Mouse (Mus musculus) liver, adult 2 months (tissue): Measurements from ENCODE around the gene Dlg1. TPM values are rescaled to one million over a fixed set of nuclear protein-coding genes. Genes with fewer than 3 reads are reported as not detected.

Experiments used
- DNase-seq: peaks from one replicate; pipeline ENCODE4 v3.0.0-alpha.2; 2011; ENCODE audit warnings: low read depth, low spot score; ENCODE audit errors: extremely low read depth
- H3K27ac ChIP-seq: fragments of 200-500 bp; replicated peaks from 2 replicates; pipeline ENCODE4 v1.5.1; 2012; ENCODE audit warnings: low read depth, mild to moderate bottlenecking, control low read depth, inconsistent platforms, low read length; ENCODE audit not compliant: insufficient read depth
- H3K27me3 ChIP-seq: fragments of 200-500 bp; 2 replicates; pipeline ENCODE4 v1.6.1; 2012; ENCODE audit warnings: mild to moderate bottlenecking, moderate library complexity, low read length, inconsistent platforms; ENCODE audit not compliant: control insufficient read depth, insufficient read depth
- H3K36me3 ChIP-seq: fragments of 200-500 bp; 2 replicates; pipeline ENCODE4 v1.6.1; 2012; ENCODE audit warnings: low read length, inconsistent platforms; ENCODE audit not compliant: control insufficient read depth, insufficient read depth
- H3K4me1 ChIP-seq: fragments of 200-500 bp; 2 replicates; pipeline ENCODE4 v1.6.1; 2011; ENCODE audit warnings: low read length; ENCODE audit not compliant: control insufficient read depth, insufficient read depth
- H3K4me3 ChIP-seq: fragments of 200-500 bp; 2 replicates; pipeline ENCODE4 v1.5.1; 2011; ENCODE audit warnings: low read depth, mild to moderate bottlenecking, control low read depth, low read length, moderate library complexity; ENCODE audit not compliant: insufficient read depth
- H3K79me2 ChIP-seq: fragments of 200-500 bp; 2 replicates; pipeline ENCODE4 v1.6.1; 2012; ENCODE audit warnings: inconsistent platforms, mild to moderate bottlenecking, low read length, moderate library complexity; ENCODE audit not compliant: control insufficient read depth, insufficient read depth
- H3K9ac ChIP-seq: fragments of 200-500 bp; 2 replicates; pipeline ENCODE4 v1.6.1; 2012; ENCODE audit warnings: low read depth, mild to moderate bottlenecking, control low read depth, inconsistent platforms, low read length
- CTCF ChIP-seq: fragments of 200-500 bp; IDR thresholded peaks from 2 replicates; pipeline ENCODE4 v1.5.1; 2011; ENCODE audit warnings: low read depth, low read length, control low read depth
- POLR2A ChIP-seq: fragments of 200-500 bp; IDR thresholded peaks from 2 replicates; pipeline ENCODE4 v1.6.1; 2011; ENCODE audit warnings: low read length, control low read depth; ENCODE audit not compliant: insufficient read depth; ENCODE audit errors: extremely low read depth
- WGBS: fragments of 180-500 bp; shearing (Covaris S2); methylation state at CpG from one replicate; pipeline ENCODE4 v1.1.7; 2018; 5-methylcytosine and 5-hydroxymethylcytosine counted together
- polyA plus RNA-seq: library from polyadenylated mRNA; depleted of rRNA; stranded (reverse); fragments of >200 nt; gene quantifications from 2 replicates; pipeline ENCODE4 v1.2.3, GENCODE M21; 2012
- total RNA-seq: library from RNA; depleted of rRNA; stranded (reverse); fragments of >200 nt; gene quantifications from 2 replicates; pipeline ENCODE4 v1.2.3, GENCODE M21; 2014

Dlg1 gene
- total and polyA plus RNA-seq, 2 experiments = 10.8 to 42.7 TPM

DNA sequence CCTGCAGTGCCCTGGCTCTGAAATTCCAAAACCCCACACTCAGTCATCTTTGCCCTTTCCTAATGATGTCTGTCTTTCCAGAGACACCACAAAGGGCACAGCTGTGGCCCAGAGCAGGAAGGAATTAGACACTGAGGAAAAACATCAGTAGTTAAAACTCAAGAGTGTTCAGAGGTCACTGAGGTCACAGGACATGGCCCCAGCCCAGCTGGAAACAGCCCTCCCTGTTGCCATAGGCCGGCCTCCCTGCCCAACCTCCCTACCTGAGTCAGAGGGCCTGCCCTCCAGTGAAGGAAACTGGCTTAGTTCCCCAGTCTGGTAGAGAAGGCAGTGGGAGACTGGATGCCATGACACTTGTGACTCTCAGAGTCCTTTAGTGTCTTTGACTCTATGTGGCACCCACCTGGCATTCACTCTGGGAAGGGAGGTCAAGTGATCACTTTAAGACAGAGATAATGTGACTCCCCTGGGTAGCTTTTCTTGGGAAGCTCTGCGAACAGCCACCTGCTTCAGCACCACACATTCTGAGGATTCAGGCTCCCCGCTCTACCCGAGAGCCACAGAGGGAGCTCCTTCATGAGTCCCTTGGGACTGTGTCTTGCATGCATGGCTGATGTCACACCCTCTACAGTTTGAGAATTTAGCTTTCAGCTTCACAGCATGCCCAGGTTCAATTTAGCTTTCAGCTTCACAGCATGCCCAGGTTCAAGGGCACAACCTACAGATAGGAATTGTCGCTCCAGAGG, 230.3 kb downstream of the Dlg1 start:
- 84% methylated on average over 5 of the region's 5 CpGs for WGBS
- no peak for TF ChIP-seq POLR2A
- no peak for TF ChIP-seq CTCF
- no peaks in the 10 kb centered on the region for H3K27me3 ChIP-seq

GRCm38 (mm10) chr16:31896971-31897774, 233.9 kb downstream of the Dlg1 start:
- Histone ChIP-seq H3K4me3 (no peak overlapping the region), H3K27ac (no peak overlapping the region), H3K36me3 (no peaks in the 10 kb centered on the region), H3K79me2 (no peaks in the 10 kb centered on the region), H3K9ac (no peak overlapping the region), H3K27me3 (no peaks in the 10 kb centered on the region), H3K4me1 (no peaks in the 10 kb centered on the region)
- DNase-seq = no peak
- WGBS = 27% methylated on average over 29 of the region's 29 CpGs
- TF ChIP-seq POLR2A (no peak), CTCF (no peak)

More for the DNA sequence above, 230.3 kb downstream of the Dlg1 start:
- H3K79me2 ChIP-seq = no peaks in the 10 kb centered on the region
- H3K4me1 ChIP-seq = no peaks in the 10 kb centered on the region
- H3K27ac ChIP-seq = no peak overlapping the region
- DNase-seq = no peak
- no peak overlapping the region for H3K4me3 ChIP-seq
- no peak overlapping the region for H3K9ac ChIP-seq
- H3K36me3 ChIP-seq = no peaks in the 10 kb centered on the region

DNA sequence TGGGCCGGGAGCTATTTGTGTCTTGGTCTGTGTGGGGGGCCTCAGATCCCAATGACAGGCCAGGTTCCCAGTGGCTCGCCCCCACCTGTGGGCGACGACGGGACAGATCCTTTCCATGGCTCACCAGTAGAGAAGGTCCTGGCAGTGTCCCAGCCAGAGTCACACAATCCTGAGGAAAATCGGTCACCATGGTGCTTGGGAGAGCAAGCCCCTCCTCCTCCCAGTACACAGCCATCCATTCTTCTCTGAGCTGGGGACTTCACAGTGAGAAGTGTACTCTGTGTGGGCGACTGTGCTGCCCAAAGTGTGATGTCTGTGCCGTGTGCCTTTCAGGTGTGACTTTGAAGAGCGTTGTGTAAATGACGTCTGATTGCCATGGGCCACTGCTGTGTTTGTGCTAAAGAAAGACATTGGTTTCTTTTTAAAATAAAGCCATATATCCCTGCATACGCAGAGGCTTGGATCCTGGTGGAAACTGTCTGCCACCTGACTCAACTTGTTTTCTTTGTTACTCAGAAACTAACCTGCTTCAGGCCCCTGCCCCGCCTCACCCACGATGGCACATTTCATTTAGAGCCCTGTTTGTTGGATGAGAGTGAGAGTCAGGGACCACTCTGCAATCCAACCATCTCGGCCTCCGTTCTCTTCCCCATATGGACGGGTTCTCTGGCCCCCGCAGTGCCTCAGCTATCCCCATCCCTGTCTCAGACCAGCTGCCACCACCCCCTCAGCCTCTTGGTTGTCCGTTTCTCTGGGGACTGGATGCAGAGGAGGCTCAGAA, 235.5 kb downstream of the Dlg1 start:
- Histone ChIP-seq H3K9ac (no peak overlapping the region), H3K79me2 (no peaks in the 10 kb centered on the region), H3K27ac (no peak overlapping the region), H3K36me3 (no peaks in the 10 kb centered on the region), H3K27me3 (no peaks in the 10 kb centered on the region), H3K4me3 (no peak overlapping the region), H3K4me1 (no peaks in the 10 kb centered on the region)
- no peak for TF ChIP-seq POLR2A
- TF ChIP-seq CTCF = no peak
- no peak for DNase-seq
- 86% methylated on average over 18 of the region's 18 CpGs for WGBS

- Histone ChIP-seq H3K79me2 (no peaks in the 10 kb centered on the region), H3K36me3 (no peaks in the 10 kb centered on the region), H3K27me3 (no peaks in the 10 kb centered on the region), H3K27ac (no peak overlapping the region), H3K9ac (no peak overlapping the region), H3K4me1 (no peaks in the 10 kb centered on the region), H3K4me3 (no peak overlapping the region)
- TF ChIP-seq CTCF = no peak
- TF ChIP-seq POLR2A = no peak
- 87% methylated on average over 1 of the region's 1 CpGs for WGBS
- DNase-seq = no peak
Observed at GRCm38 (mm10) chr16:31901886-31902285, 238.6 kb downstream of the Dlg1 start.

- TF ChIP-seq CTCF (no peak), POLR2A (no peak)
- Histone ChIP-seq H3K9ac (no peak overlapping the region), H3K4me3 (no peak overlapping the region), H3K27ac (no peak overlapping the region), H3K4me1 (no peaks in the 10 kb centered on the region), H3K36me3 (no peaks in the 10 kb centered on the region), H3K27me3 (no peaks in the 10 kb centered on the region), H3K79me2 (no peaks in the 10 kb centered on the region)
- WGBS = 90% methylated on average over 8 of the region's 8 CpGs
- no peak for DNase-seq
Observed at GRCm38 (mm10) chr16:31903239-31903638, 240.0 kb downstream of the Dlg1 start.
